Mouse (Mus musculus): ENCODE measurements around the gene Tmem147. TPM values are rescaled to one million over a fixed set of nuclear protein-coding genes. Genes with fewer than 3 reads are reported as not detected.

Gene Tmem147
- total RNA-seq, 1 experiment = 137 TPM

GRCm38 (mm10) chr7:30723274-30723953 is 5.9 kb downstream of the Tmem147 start:
- Histone ChIP-seq H3K4me1 (ENCODE audit: control insufficient read depth in 2 of 2, insufficient read depth in 2 of 2, low read length in 2 of 2, poor library complexity in 1 of 2) (peaks cover 0 to 7% of the 10 kb centered on the region in 2 experiments; a peak in 1 of 4 replicates), H3K27ac (ENCODE audit: insufficient read depth, low read depth, low read length, poor library complexity, severe bottlenecking) (no peak overlapping the region), H3K4me3 (ENCODE audit: insufficient read depth in 1 of 2, low read depth in 1 of 2, low read length in 2 of 2, poor library complexity in 1 of 2, severe bottlenecking in 1 of 2) (no peak overlapping the region), H3K36me3 (ENCODE audit: control insufficient read depth, insufficient read depth, low read length, poor library complexity, severe bottlenecking) (0 out of 2 replicates have a peak, but pooled peaks cover 4% of the 10 kb centered on the region), H3K9ac (ENCODE audit: insufficient read depth, low read depth, low read length, poor library complexity, severe bottlenecking) (no peak overlapping the region), H3K9me3 (ENCODE audit: control insufficient read depth, insufficient read depth, low read depth, low read length) (no peaks in the 10 kb centered on the region)
- TF ChIP-seq ZC3H11A (IDR thresholded peaks at IDR 0.05; ENCODE audit: borderline replicate concordance, low read depth, low read length) (no peak), HCFC1 (IDR thresholded peaks at IDR 0.05; ENCODE audit: borderline replicate concordance, insufficient read depth, low read length) (no peak), CHD2 (IDR thresholded peaks at IDR 0.05; ENCODE audit: low read depth, low read length) (no peak), ZNF384 (IDR thresholded peaks at IDR 0.05; ENCODE audit: low read depth, low read length) (no peak), MAFK (IDR thresholded peaks at IDR 0.05; ENCODE audit: insufficient read depth, low read depth, low read length) (no peak)
- DNase-seq (ENCODE audit: low read depth, low spot score) = no peak
- in situ Hi-C loops (cut with MboI; ENCODE audit: low sequenced_read_pairs in 2 of 2, unreplicated experiment in 2 of 2) = no loop called here

GRCm38 (mm10) chr7:30721286-30721685 is 8.1 kb downstream of the Tmem147 start:
- Histone ChIP-seq H3K4me3 (ENCODE audit: insufficient read depth in 1 of 2, low read depth in 1 of 2, low read length in 2 of 2, poor library complexity in 1 of 2, severe bottlenecking in 1 of 2) (no peak overlapping the region), H3K36me3 (ENCODE audit: control insufficient read depth, insufficient read depth, low read length, poor library complexity, severe bottlenecking) (no peaks in the 10 kb centered on the region), H3K4me1 (ENCODE audit: control insufficient read depth in 2 of 2, insufficient read depth in 2 of 2, low read length in 2 of 2, poor library complexity in 1 of 2) (peaks cover 0 to 5% of the 10 kb centered on the region in 2 experiments; a peak in 1 of 4 replicates), H3K9me3 (ENCODE audit: control insufficient read depth, insufficient read depth, low read depth, low read length) (no peaks in the 10 kb centered on the region), H3K9ac (ENCODE audit: insufficient read depth, low read depth, low read length, poor library complexity, severe bottlenecking) (no peak overlapping the region), H3K27ac (ENCODE audit: insufficient read depth, low read depth, low read length, poor library complexity, severe bottlenecking) (no peak overlapping the region)
- in situ Hi-C loops (cut with MboI; ENCODE audit: low sequenced_read_pairs in 2 of 2, unreplicated experiment in 2 of 2) = no loop called here
- no peak for DNase-seq (ENCODE audit: low read depth, low spot score)
- no peak for TF ChIP-seq ZNF384 (IDR thresholded peaks at IDR 0.05; ENCODE audit: low read depth, low read length)

GRCm38 (mm10) chr7:30719669-30720068 is 9.7 kb downstream of the Tmem147 start:
- Histone ChIP-seq H3K4me1 (ENCODE audit: control insufficient read depth in 2 of 2, insufficient read depth in 2 of 2, low read length in 2 of 2, poor library complexity in 1 of 2) (peaks cover 0 to 4% of the 10 kb centered on the region in 2 experiments; a peak in 1 of 4 replicates), H3K36me3 (ENCODE audit: control insufficient read depth, insufficient read depth, low read length, poor library complexity, severe bottlenecking) (no peaks in the 10 kb centered on the region), H3K27ac (ENCODE audit: insufficient read depth, low read depth, low read length, poor library complexity, severe bottlenecking) (no peak overlapping the region), H3K9ac (ENCODE audit: insufficient read depth, low read depth, low read length, poor library complexity, severe bottlenecking) (no peak overlapping the region), H3K4me3 (ENCODE audit: insufficient read depth in 1 of 2, low read depth in 1 of 2, low read length in 2 of 2, poor library complexity in 1 of 2, severe bottlenecking in 1 of 2) (no peak overlapping the region), H3K9me3 (ENCODE audit: control insufficient read depth, insufficient read depth, low read depth, low read length) (no peaks in the 10 kb centered on the region)
- in situ Hi-C loops (cut with MboI; ENCODE audit: low sequenced_read_pairs in 2 of 2, unreplicated experiment in 2 of 2) = no loop called here
- no peak for TF ChIP-seq HCFC1 (IDR thresholded peaks at IDR 0.05; ENCODE audit: borderline replicate concordance, insufficient read depth, low read length)
- TF ChIP-seq MAFK (IDR thresholded peaks at IDR 0.05; ENCODE audit: insufficient read depth, low read depth, low read length) = no peak
- TF ChIP-seq ZC3H11A (IDR thresholded peaks at IDR 0.05; ENCODE audit: borderline replicate concordance, low read depth, low read length) = no peak
- no peak for TF ChIP-seq CHD2 (IDR thresholded peaks at IDR 0.05; ENCODE audit: low read depth, low read length)
- no peak for TF ChIP-seq ZNF384 (IDR thresholded peaks at IDR 0.05; ENCODE audit: low read depth, low read length)
- DNase-seq (ENCODE audit: low read depth, low spot score) = no peak

GRCm38 (mm10) chr7:30717716-30718046 is 11.7 kb downstream of the Tmem147 start:
- H3K36me3 ChIP-seq (ENCODE audit: control insufficient read depth, insufficient read depth, low read length, poor library complexity, severe bottlenecking) = no peaks in the 10 kb centered on the region
- no peaks in the 10 kb centered on the region for H3K9me3 ChIP-seq (ENCODE audit: control insufficient read depth, insufficient read depth, low read depth, low read length)
- peaks cover 0 to 3% of the 10 kb centered on the region in 2 experiments; a peak in 1 of 4 replicates for H3K4me1 ChIP-seq (ENCODE audit: control insufficient read depth in 2 of 2, insufficient read depth in 2 of 2, low read length in 2 of 2, poor library complexity in 1 of 2)
- no peak for TF ChIP-seq MAFK (IDR thresholded peaks at IDR 0.05; ENCODE audit: insufficient read depth, low read depth, low read length)
- TF ChIP-seq ZNF384 (IDR thresholded peaks at IDR 0.05; ENCODE audit: low read depth, low read length) = no peak
- TF ChIP-seq CHD2 (IDR thresholded peaks at IDR 0.05; ENCODE audit: low read depth, low read length) = no peak
- TF ChIP-seq ZC3H11A (IDR thresholded peaks at IDR 0.05; ENCODE audit: borderline replicate concordance, low read depth, low read length) = no peak
- no peak for TF ChIP-seq HCFC1 (IDR thresholded peaks at IDR 0.05; ENCODE audit: borderline replicate concordance, insufficient read depth, low read length)
- in situ Hi-C loops (cut with MboI; ENCODE audit: low sequenced_read_pairs in 2 of 2, unreplicated experiment in 2 of 2) = no loop called here
- H3K27ac ChIP-seq (ENCODE audit: insufficient read depth, low read depth, low read length, poor library complexity, severe bottlenecking) = no peak overlapping the region
- DNase-seq (ENCODE audit: low read depth, low spot score) = no peak
- H3K4me3 ChIP-seq (ENCODE audit: insufficient read depth in 1 of 2, low read depth in 1 of 2, low read length in 2 of 2, poor library complexity in 1 of 2, severe bottlenecking in 1 of 2) = peak overlapping the region; percentile 46 to 56; a peak in 3 of 4 replicates
- no peak overlapping the region for H3K9ac ChIP-seq (ENCODE audit: insufficient read depth, low read depth, low read length, poor library complexity, severe bottlenecking)
